Mouse (Mus musculus) liver, embryonic 14.5 days (tissue): ENCODE data around the gene Srcap. TPM values are rescaled to one million over a fixed set of nuclear protein-coding genes. Genes with fewer than 3 reads are reported as not detected.
A peak's percentile ranks its signal among the peaks of the same experiment; 100 is the strongest.
"Not testable (repeated sequence)": the region's sequence is repeated elsewhere in the genome, so short reads cannot be mapped to it uniquely, and the experiment has no call there.

Source experiments
- ATAC-seq: fragments of 200-750 bp; cut with Nextera tagmentation; 2 replicates; pipeline ENCODE4 v1.8.0; 2017; ENCODE audit warnings: moderate number of reproducible peaks, mild to moderate bottlenecking, moderate library complexity; ENCODE audit not compliant: insufficient read depth
- DNase-seq, 3 experiments: peaks; one replicate each; pipeline ENCODE4 v3.0.0-alpha.2; 2012 to 2013; ENCODE audit warnings: low read depth in 3 of 3, low spot score in 3 of 3
- H3K27ac ChIP-seq: fragments of 300-500 bp; sonication (generic); 2 replicates; pipeline ENCODE4 v1.5.1; 2014; ENCODE audit warnings: moderate library complexity, mild to moderate bottlenecking, control low read depth, inconsistent platforms
- H3K27me3 ChIP-seq: fragments of 300-500 bp; sonication (generic); 2 replicates; pipeline ENCODE4 v1.6.1; 2014; ENCODE audit warnings: mild to moderate bottlenecking, low read length, moderate library complexity; ENCODE audit not compliant: control insufficient read depth, insufficient read depth
- H3K36me3 ChIP-seq: fragments of 300-500 bp; sonication (generic); replicated peaks from 2 replicates; pipeline ENCODE4 v1.6.1; 2014; ENCODE audit warnings: low read depth; ENCODE audit not compliant: control insufficient read depth, insufficient read depth
- H3K4me1 ChIP-seq, 2 experiments: fragments of 200-500 bp in 1 of 2; fragments of 300-500 bp in 1 of 2; sonication (generic) in 1 of 2; replicated peaks; 2 replicates each; pipeline ENCODE4 v1.6.1; 2012 to 2014; ENCODE audit warnings: antibody characterized with exemption in 1 of 2, inconsistent platforms in 1 of 2, low read length in 1 of 2; ENCODE audit not compliant: control insufficient read depth in 2 of 2, insufficient read depth in 2 of 2
- H3K4me2 ChIP-seq: fragments of 300-500 bp; sonication (generic); 2 replicates; pipeline ENCODE4 v1.6.1; 2014; ENCODE audit warnings: low read depth, mild to moderate bottlenecking, control low read depth, moderate library complexity
- H3K4me3 ChIP-seq, 2 experiments: fragments of 200-500 bp in 1 of 2; fragments of 300-500 bp in 1 of 2; sonication (generic) in 1 of 2; 2 replicates each; pipeline ENCODE4 v1.5.1; 2012 to 2014; ENCODE audit warnings: low read depth in 2 of 2, low read length in 2 of 2, mild to moderate bottlenecking in 2 of 2, control low read depth in 1 of 2, inconsistent platforms in 1 of 2, moderate library complexity in 1 of 2; ENCODE audit not compliant: insufficient read depth in 1 of 2
- H3K9ac ChIP-seq: fragments of 300-500 bp; sonication (generic); replicated peaks from 2 replicates; pipeline ENCODE4 v1.6.1; 2014; ENCODE audit warnings: mild to moderate bottlenecking, control low read depth, moderate library complexity
- H3K9me3 ChIP-seq: fragments of 300-500 bp; sonication (generic); 2 replicates; pipeline ENCODE4 v1.6.1; 2016; ENCODE audit warnings: low read length, mixed read lengths; ENCODE audit not compliant: control insufficient read depth
- CTCF ChIP-seq: IDR thresholded peaks from 2 replicates; pipeline ENCODE4 v1.5.1; 2016; ENCODE audit warnings: antibody characterized with exemption, low read depth, control low read depth
- EP300 ChIP-seq: IDR thresholded peaks from 2 replicates; pipeline ENCODE4 v1.6.1; 2016; ENCODE audit warnings: antibody characterized with exemption, low read depth
- WGBS: fragments of 180-500 bp; shearing (Covaris S2); extraction: QIAGEN DNeasy Blood & Tissue Kit; methylation state at CpG from one replicate; pipeline ENCODE4 v1.1.7; 2014; ENCODE audit not compliant: insufficient replicate concordance; 5-methylcytosine and 5-hydroxymethylcytosine counted together
- polyA plus RNA-seq, 2 experiments: library from polyadenylated mRNA; depleted of rRNA in 1 of 2; stranded (reverse) in 1 of 2; unstranded in 1 of 2; fragments of >200 nt; fragmentation: Nextera tagmentation in 1 of 2; extraction: Ambion mirVana in 1 of 2; gene quantifications; 2 replicates each; pipeline versions ENCODE4 v1.2.1 to v1.2.3; 2012 to 2014

Gene Srcap
- polyA plus RNA-seq (2012; rRNA removed) (3.7 TPM in 2 replicates), polyA plus RNA-seq (2014; fragmentation: Nextera tagmentation; extraction: Ambion mirVana) (10.3 and 14.7 TPM in 2 replicates)

DNA sequence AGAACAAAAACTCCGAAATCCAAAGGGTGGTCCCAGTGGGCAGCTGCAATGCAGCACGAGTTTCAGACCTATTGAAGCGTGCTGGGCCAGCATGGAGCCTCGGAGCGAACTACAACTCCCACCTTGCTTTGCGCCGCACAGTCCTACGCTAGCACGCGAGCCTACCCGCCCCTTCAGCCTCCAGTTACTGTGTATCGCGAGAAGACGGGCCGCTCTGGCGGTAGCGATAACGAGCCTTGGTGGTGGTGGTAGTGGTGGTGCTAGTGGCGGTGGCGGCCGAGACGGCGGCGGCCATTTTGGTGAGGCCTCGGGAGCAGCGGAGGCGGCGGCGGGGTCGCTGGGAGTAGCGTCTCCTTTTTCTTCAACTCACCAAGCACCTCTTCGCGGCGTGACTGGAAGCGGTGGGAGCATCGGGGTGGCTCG lies at the start of gene Srcap:
Srcap (plus strand) TSS at position 176 of the 423 bp plus-strand sequence.
- no peaks in the 10 kb centered on the region for H3K9me3 ChIP-seq
- H3K4me1 ChIP-seq = peaks cover 8 to 13% of the 10 kb centered on the region in 2 experiments
- ATAC-seq (peak; percentile 95), DNase-seq (peak; percentile 95 to 97 (median 96))
- TF ChIP-seq CTCF = no peak
- peak; percentile 86 for TF ChIP-seq EP300
- peaks cover 26% of the 10 kb centered on the region for H3K36me3 ChIP-seq
- peak within 1 kb of the TSS; percentile 85 for H3K27ac ChIP-seq
- H3K4me2 ChIP-seq = peak within 1 kb of the TSS; percentile 86
- peak within 1 kb of the TSS; percentile 81 to 95 for H3K4me3 ChIP-seq
- no peaks in the 10 kb centered on the region for H3K27me3 ChIP-seq
- peak within 1 kb of the TSS; percentile 94 for H3K9ac ChIP-seq
- WGBS = under 1% methylated on average over 37 of the region's 37 CpGs

GRCm38 (mm10) chr7:127465191-127465590 lies 46.6 kb upstream of the Srcap start:
- ATAC-seq (no peak), DNase-seq (no peak)
- Histone ChIP-seq H3K27me3 (no peaks in the 10 kb centered on the region), H3K9me3 (no peaks in the 10 kb centered on the region; the same call in 1 of the 2 replicates), H3K9ac (no peak overlapping the region), H3K4me3 (no peak overlapping the region), H3K36me3 (peaks cover 5% of the 10 kb centered on the region; the same call in 1 of the 2 replicates), H3K27ac (no peak overlapping the region), H3K4me1 (peaks cover 9 to 15% of the 10 kb centered on the region in 2 experiments), H3K4me2 (no peak overlapping the region)
- no peak for TF ChIP-seq EP300
- TF ChIP-seq CTCF = no peak
- WGBS = 71% methylated on average over 3 of the region's 3 CpGs

DNA sequence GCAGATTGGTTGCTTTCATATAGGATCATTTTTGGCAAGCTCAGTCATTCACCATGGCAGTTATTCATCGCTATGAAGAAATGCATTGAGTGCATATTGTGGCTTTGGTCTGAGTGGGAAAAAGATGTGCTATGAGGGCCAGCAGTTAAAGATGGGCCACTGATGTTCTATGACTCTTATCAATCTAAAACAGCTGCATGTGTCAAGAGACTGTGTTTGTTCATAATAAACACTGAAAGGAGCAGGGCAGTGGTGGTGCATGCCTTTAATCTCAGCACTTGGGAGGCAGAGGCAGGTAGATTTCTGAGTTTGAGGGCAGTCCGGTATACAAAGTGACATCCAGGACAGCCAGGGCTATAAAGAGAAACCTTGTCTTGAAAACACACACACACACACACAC lies 46.1 kb upstream of the Srcap start:
- H3K27me3 ChIP-seq, DNase-seq, H3K27ac ChIP-seq, H3K9me3 ChIP-seq, H3K4me3 ChIP-seq, H3K4me2 ChIP-seq, H3K9ac ChIP-seq, H3K36me3 ChIP-seq: not testable (repeated sequence)
- H3K4me1 ChIP-seq = peaks cover 9 to 17% of the 10 kb centered on the region in 2 experiments
- TF ChIP-seq EP300 = 0 out of 2 replicates have a peak, but pooled peaks have one; percentile 22
- 80% methylated on average over 2 of the region's 2 CpGs for WGBS
- 0 out of 2 replicates have a peak, but pooled peaks have one; percentile 38 for ATAC-seq

GRCm38 (mm10) chr7:127466606-127467005 lies 45.2 kb upstream of the Srcap start:
- Histone ChIP-seq H3K27ac (no peak overlapping the region), H3K9me3 (no peaks in the 10 kb centered on the region; the same call in 1 of the 2 replicates), H3K27me3 (no peaks in the 10 kb centered on the region), H3K4me2 (no peak overlapping the region), H3K9ac (no peak overlapping the region), H3K4me3 (no peak overlapping the region), H3K36me3 (peaks cover 5% of the 10 kb centered on the region; the same call in 1 of the 2 replicates), H3K4me1 (peaks cover 9 to 17% of the 10 kb centered on the region in 2 experiments)
- ATAC-seq (no peak), DNase-seq (no peak)
- 87% methylated on average over 4 of the region's 4 CpGs for WGBS
- no peak for TF ChIP-seq EP300
- TF ChIP-seq CTCF = no peak

- Histone ChIP-seq H3K4me3 (peak overlapping the region; percentile 93 to 99), H3K4me2 (peak overlapping the region; percentile 89), H3K9me3 (no peaks in the 10 kb centered on the region; the same call in 1 of the 2 replicates), H3K36me3 (peaks cover 24% of the 10 kb centered on the region), H3K27ac (peak overlapping the region; percentile 94), H3K9ac (peak overlapping the region; percentile 95), H3K27me3 (no peaks in the 10 kb centered on the region), H3K4me1 (peaks cover 16 to 23% of the 10 kb centered on the region in 2 experiments)
- TF ChIP-seq EP300 (no peak), CTCF (no peak)
- ATAC-seq (peak; percentile 36; the same call in 1 of the 2 replicates), DNase-seq (no peak)
- 11% methylated on average over 10 of the region's 10 CpGs for WGBS
These were observed 41.6 kb upstream of the Srcap start for GRCm38 (mm10) chr7:127470011-127470715.
